Mouse (Mus musculus) testis, adult 2 months (tissue): ENCODE data around the gene Txn2.

Source experiments
- CTCF ChIP-seq: fragments of 200-500 bp; IDR thresholded peaks from 2 replicates; pipeline ENCODE4 v1.5.1; 2012; ENCODE audit warnings: low read depth, mild to moderate bottlenecking, inconsistent platforms, low read length, moderate library complexity; ENCODE audit not compliant: control insufficient read depth, insufficient read depth, insufficient replicate concordance
- POLR2A ChIP-seq: fragments of 200-500 bp; IDR thresholded peaks from 2 replicates; pipeline ENCODE4 v1.6.1; 2012; ENCODE audit warnings: low read depth, mild to moderate bottlenecking, inconsistent platforms, low read length, moderate library complexity; ENCODE audit not compliant: control insufficient read depth

GRCm38 (mm10) chr15:77970470-77971292, 41.9 kb upstream of the Txn2 start, which contains the start of gene Eif3d:
- TF ChIP-seq POLR2A, result peak; percentile 96
- no peak for TF ChIP-seq CTCF
